Mouse (Mus musculus) stomach, embryonic 14.5 days (tissue): Measurements from ENCODE around the gene Traf3. TPM values are rescaled to one million over a fixed set of nuclear protein-coding genes. Genes with fewer than 3 reads are reported as not detected.

ENCODE experiments used
- ATAC-seq: fragments of 200-750 bp; cut with Nextera tagmentation; 2 replicates; pipeline ENCODE4 v1.8.0; 2017; ENCODE audit warnings: low read depth, moderate TSS enrichment; ENCODE audit not compliant: insufficient number of reproducible peaks, insufficient read depth, low FRiP score
- H3K27ac ChIP-seq: fragments of 300-500 bp; sonication (generic); 2 replicates; pipeline ENCODE4 v1.5.1; 2014; ENCODE audit warnings: mild to moderate bottlenecking, low read length, moderate library complexity, mixed read lengths
- H3K27me3 ChIP-seq: fragments of 300-500 bp; sonication (generic); 2 replicates; pipeline ENCODE4 v1.6.1; 2014; ENCODE audit warnings: low read length, control low read depth, mixed read lengths; ENCODE audit not compliant: control insufficient read depth, insufficient read depth
- H3K36me3 ChIP-seq: fragments of 300-500 bp; sonication (generic); 2 replicates; pipeline ENCODE4 v1.6.1; 2014; ENCODE audit warnings: mild to moderate bottlenecking, control low read depth, low read length, moderate library complexity, mixed read lengths; ENCODE audit not compliant: control insufficient read depth, insufficient read depth
- H3K4me1 ChIP-seq: fragments of 300-500 bp; sonication (generic); 2 replicates; pipeline ENCODE4 v1.6.1; 2014; ENCODE audit warnings: low read length, control low read depth, mixed read lengths; ENCODE audit not compliant: control insufficient read depth, insufficient read depth
- H3K4me2 ChIP-seq: fragments of 300-500 bp; sonication (generic); replicated peaks from 2 replicates; pipeline ENCODE4 v1.6.1; 2014; ENCODE audit warnings: low read depth, low read length, control low read depth
- H3K4me3 ChIP-seq: fragments of 300-500 bp; sonication (generic); 2 replicates; pipeline ENCODE4 v1.5.1; 2014; ENCODE audit warnings: low read depth, low read length, control low read depth
- H3K9ac ChIP-seq: fragments of 300-500 bp; sonication (generic); replicated peaks from 2 replicates; pipeline ENCODE4 v1.6.1; 2014; ENCODE audit warnings: low read depth, mild to moderate bottlenecking, control low read depth, low read length, moderate library complexity, mixed read lengths
- H3K9me3 ChIP-seq: fragments of 300-500 bp; sonication (generic); 2 replicates; pipeline ENCODE4 v1.6.1; 2016; ENCODE audit warnings: low read depth, low read length, control low read depth; ENCODE audit not compliant: control insufficient read depth
- WGBS: fragments of 180-500 bp; shearing (Covaris S2); extraction: QIAGEN DNeasy Blood & Tissue Kit; methylation state at CpG from one replicate; pipeline ENCODE4 v1.1.7; 2014; 5-methylcytosine and 5-hydroxymethylcytosine counted together
- polyA plus RNA-seq: library from polyadenylated mRNA; unstranded; fragments of >200 nt; fragmentation: Nextera tagmentation; extraction: Ambion mirVana; gene quantifications from 2 replicates; pipeline ENCODE4 v1.2.1, GENCODE M21; 2014

The Traf3 gene
- polyA plus RNA-seq, 1 experiment from 2014 or later = 13.0 TPM

- H3K9ac ChIP-seq = no peak overlapping the region
- H3K4me2 ChIP-seq = no peak overlapping the region
- no peak for ATAC-seq
- H3K27ac ChIP-seq = no peak overlapping the region
- H3K4me1 ChIP-seq = no peaks in the 10 kb centered on the region
- H3K27me3 ChIP-seq = no peaks in the 10 kb centered on the region
- H3K36me3 ChIP-seq = peaks cover 75% of the 10 kb centered on the region
- no peaks in the 10 kb centered on the region for H3K9me3 ChIP-seq
- H3K4me3 ChIP-seq = no peak overlapping the region
- WGBS = 80% methylated on average over 8 of the region's 8 CpGs
Observed at GRCm38 (mm10) chr12:111306821-111307220, 140.7 kb downstream of the Traf3 start.

DNA sequence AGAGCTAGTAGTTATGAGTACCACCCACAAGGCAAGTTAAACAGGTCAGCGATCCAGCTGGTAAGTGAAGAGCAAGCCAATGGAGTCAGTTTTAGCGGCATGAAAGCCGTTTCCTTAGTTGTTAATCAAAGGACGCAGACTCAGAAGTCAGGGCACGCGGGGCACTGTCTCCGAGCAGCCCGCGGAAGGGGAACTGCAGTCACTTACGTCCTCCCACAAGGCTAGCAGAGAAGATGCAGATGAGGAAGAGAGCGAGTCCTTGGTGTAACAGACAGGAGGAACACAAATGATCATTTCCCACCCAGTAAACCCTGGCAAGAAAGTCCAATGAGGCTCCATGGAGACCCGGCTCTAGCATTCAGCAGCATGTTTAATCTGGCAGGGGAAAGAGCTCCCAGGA, 143.1 kb downstream of the Traf3 start:
- peaks cover 81% of the 10 kb centered on the region for H3K36me3 ChIP-seq
- H3K4me2 ChIP-seq = no peak overlapping the region
- H3K9me3 ChIP-seq = no peaks in the 10 kb centered on the region
- whole genome bisulfite sequencing = 80% methylated on average over 12 of the region's 12 CpGs
- no peaks in the 10 kb centered on the region for H3K27me3 ChIP-seq
- no peak overlapping the region for H3K4me3 ChIP-seq
- no peaks in the 10 kb centered on the region for H3K4me1 ChIP-seq
- no peak overlapping the region for H3K9ac ChIP-seq
- no peak for ATAC-seq
- no peak overlapping the region for H3K27ac ChIP-seq

GRCm38 (mm10) chr12:111309931-111310330, 143.8 kb downstream of the Traf3 start:
- Histone ChIP-seq H3K27ac (no peak overlapping the region), H3K4me1 (no peaks in the 10 kb centered on the region), H3K4me3 (no peak overlapping the region), H3K9me3 (no peaks in the 10 kb centered on the region), H3K27me3 (no peaks in the 10 kb centered on the region), H3K36me3 (peaks cover 81% of the 10 kb centered on the region), H3K4me2 (no peak overlapping the region), H3K9ac (no peak overlapping the region)
- 83% methylated on average over 14 of the region's 14 CpGs for WGBS
- no peak for ATAC-seq

DNA sequence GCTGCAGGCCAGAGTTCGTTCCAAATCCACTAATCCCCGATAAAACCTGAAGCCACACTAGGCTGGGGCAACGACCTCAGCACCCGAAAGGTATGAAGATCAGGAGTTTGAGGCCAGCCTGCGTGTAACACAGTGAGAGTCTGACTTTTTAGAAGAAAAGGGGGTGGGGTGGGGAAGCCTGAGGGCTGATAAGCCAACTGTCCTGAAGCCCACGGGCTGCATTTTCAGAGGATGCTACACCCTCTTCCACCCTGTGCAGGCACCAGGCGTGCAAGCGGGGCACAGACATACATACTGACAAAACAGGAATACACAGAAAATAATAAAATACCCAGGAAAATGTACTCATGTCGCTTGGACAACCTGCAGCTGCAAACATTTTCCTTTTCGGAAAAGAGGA, 145.6 kb downstream of the Traf3 start:
- H3K27ac ChIP-seq = no peak overlapping the region
- no peak overlapping the region for H3K4me2 ChIP-seq
- no peaks in the 10 kb centered on the region for H3K9me3 ChIP-seq
- H3K4me1 ChIP-seq = no peaks in the 10 kb centered on the region
- no peaks in the 10 kb centered on the region for H3K27me3 ChIP-seq
- no peak for ATAC-seq
- H3K4me3 ChIP-seq = no peak overlapping the region
- WGBS = 90% methylated on average over 10 of the region's 10 CpGs
- peaks cover 84% of the 10 kb centered on the region for H3K36me3 ChIP-seq
- H3K9ac ChIP-seq = no peak overlapping the region

DNA sequence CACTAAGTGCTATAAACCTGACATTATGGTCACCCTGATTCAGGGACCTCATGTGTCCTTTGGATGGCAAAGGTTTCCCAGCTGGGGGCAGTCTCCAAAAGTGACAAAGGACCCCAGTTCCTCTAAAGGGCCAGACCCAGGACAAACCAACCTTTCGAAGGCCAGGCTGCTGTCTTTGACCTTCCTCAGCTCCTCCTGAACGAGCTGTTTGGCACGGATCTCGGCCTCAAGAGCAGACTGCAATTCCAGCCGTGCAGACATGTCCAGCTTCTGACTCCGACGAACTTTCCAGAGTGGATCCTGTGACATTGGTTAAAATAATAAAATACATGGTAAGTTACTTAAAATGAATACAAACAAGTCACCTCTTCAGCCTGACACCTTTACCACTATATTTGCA, 148.1 kb downstream of the Traf3 start:
- WGBS = 93% methylated on average over 7 of the region's 7 CpGs
- Histone ChIP-seq H3K27me3 (no peaks in the 10 kb centered on the region), H3K9ac (no peak overlapping the region), H3K4me3 (no peak overlapping the region), H3K4me2 (no peak overlapping the region), H3K36me3 (peaks cover 95% of the 10 kb centered on the region), H3K4me1 (no peaks in the 10 kb centered on the region), H3K27ac (no peak overlapping the region), H3K9me3 (no peaks in the 10 kb centered on the region)
- no peak for ATAC-seq

Other genes starting within 250 kb of the Traf3 start
- gene Ankrd9, start 187.3 kb upstream of the Traf3 start, polyA plus RNA-seq = 10.3 and 10.4 TPM in 2 replicates
- 17.6 and 19.2 TPM in 2 replicates for gene Rcor1, start 127.0 kb upstream of the Traf3 start, polyA plus RNA-seq
- not detected in 2 replicates for gene 4930595D18Rik, start 18.1 kb downstream of the Traf3 start, polyA plus RNA-seq
- not detected in 2 replicates for gene Amn, start 104.7 kb downstream of the Traf3 start, polyA plus RNA-seq
- gene Cdc42bpb, start 211.3 kb downstream of the Traf3 start, polyA plus RNA-seq = 44.1 and 44.9 TPM in 2 replicates
- gene Lbhd2, start 240.4 kb downstream of the Traf3 start, polyA plus RNA-seq = 0.93 and 1.5 TPM in 2 replicates